Mouse (Mus musculus) CH12.LX (cell line): ENCODE measurements at regions not wholly inside any gene's neighbourhood (a gene's known extent, or its start where the extent isn't known, plus 50 kb on each side); places are given as distances from the start of the nearest gene placed in this dataset.

ENCODE experiments used
- CTCF ChIP-seq, 2 experiments: IDR thresholded peaks in 1 of 2; conservative IDR thresholded peaks in 1 of 2; 2 replicates each; pipeline ENCODE4 v1.5.1; 2011 to 2012; ENCODE audit warnings: low read depth in 2 of 2, low read length in 2 of 2, improper control_type of control experiment in 1 of 2, inconsistent platforms in 1 of 2, mild to moderate bottlenecking in 1 of 2, moderate library complexity in 1 of 2
- MEF2A ChIP-seq: IDR thresholded peaks from 2 replicates; pipeline ENCODE4 v1.6.1; 2014; ENCODE audit warnings: low read depth, mild to moderate bottlenecking, inconsistent platforms, low read length, improper control_type of control experiment, borderline replicate concordance
- NRF1 ChIP-seq: IDR thresholded peaks from 2 replicates; pipeline ENCODE4 v1.6.1; 2014; ENCODE audit warnings: low read depth, mild to moderate bottlenecking, inconsistent platforms, low read length, improper control_type of control experiment, moderate library complexity

DNA sequence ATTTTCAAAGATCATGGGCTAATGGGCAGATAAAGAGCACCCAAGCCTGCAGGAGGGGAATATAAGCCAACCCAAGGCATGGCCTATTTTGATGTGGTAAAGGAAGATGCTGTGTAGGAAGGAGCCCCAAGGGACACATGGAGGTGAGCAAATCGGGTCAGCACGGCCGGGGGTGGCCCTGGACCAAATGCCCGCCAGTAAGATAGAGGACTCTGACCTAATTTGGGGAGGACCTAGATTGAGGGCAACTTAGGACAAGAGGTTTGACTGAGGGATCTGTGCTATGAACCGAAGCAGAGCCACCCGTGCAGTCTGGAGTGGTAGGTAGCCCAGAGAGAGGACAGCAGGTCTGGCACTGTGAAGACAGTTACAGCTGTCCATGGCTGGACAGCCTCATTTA, 166.9 kb upstream of the Myt1l start:
- no peak for TF ChIP-seq CTCF (conservative IDR thresholded peaks at IDR 0.05 in 1 of 2, IDR thresholded peaks at IDR 0.05 in 1 of 2; ENCODE audit: low read depth in 2 of 2, low read length in 2 of 2)
- TF ChIP-seq NRF1 = no peak
- no peak for TF ChIP-seq MEF2A
